Mouse (Mus musculus) Patski (cell line): ENCODE measurements at regions not wholly inside any gene's neighbourhood (a gene's known extent, or its start where the extent isn't known, plus 50 kb on each side); places are given as distances from the start of the nearest gene placed in this dataset.

Experiments used
- ATAC-seq: fragments of 100-300 bp; one replicate; pipeline ENCODE4 v1.8.0; 2021
- CTCF ChIA-PET: fragments of 350-600 bp; sonication (Branson Sonifier 250); formaldehyde crosslinking; loops from one replicate; lab custom pipeline; 2022; ENCODE audit warnings: inconsistent platforms; lab: Charles Lee
- POLR2A ChIA-PET: fragments of 350-600 bp; sonication (Branson Sonifier 250); formaldehyde crosslinking; loops from one replicate; lab custom pipeline; 2022; ENCODE audit warnings: antibody characterized with exemption, inconsistent platforms; lab: Charles Lee
- DNase-seq: peaks from one replicate; pipeline ENCODE4 v3.0.0-alpha.2; 2011; ENCODE audit warnings: low read depth, low spot score
- H3K27me3 ChIP-seq: fragments of 371-371 bp; one replicate; pipeline ENCODE4 v1.5.1; 2021
- CTCF ChIP-seq: fragments of 100-300 bp; IDR thresholded peaks from one replicate; pipeline ENCODE4 v1.5.1; 2021
- in situ Hi-C: fragments of 300-500 bp; cut with MboI; formaldehyde crosslinking; loops from 3 replicates; pipeline ENCODE4 v1.11.1; 2018; ENCODE audit warnings: low pct_unique_long_range_greater_than_20kb, mixed read lengths

DNA sequence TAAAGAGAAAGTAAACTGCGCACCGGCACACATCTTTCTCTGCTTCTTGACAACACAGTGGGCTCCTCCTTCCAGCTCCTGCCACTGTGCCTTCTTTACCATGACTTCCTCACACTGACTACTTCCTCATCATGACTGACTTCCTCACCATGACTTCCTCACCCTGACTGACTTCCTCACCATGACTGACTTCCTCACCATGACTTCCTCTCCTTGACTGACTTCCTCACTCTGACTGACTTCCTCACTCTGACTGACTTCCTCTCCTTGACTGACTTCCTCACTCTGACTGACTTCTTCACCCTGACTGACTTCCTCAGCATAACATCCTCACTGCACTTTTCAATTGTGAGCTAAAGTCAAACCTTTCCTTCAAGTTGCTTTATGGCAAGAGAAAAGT lies 489.8 kb downstream of the Gbe1 start:
- ChIA-PET CTCF (no interaction called here), POLR2A (no interaction called here)
- TF ChIP-seq CTCF: no peak
- DNase-seq (no peak), ATAC-seq (no peak)
- H3K27me3 ChIP-seq: no peaks in the 10 kb centered on the region
- in situ Hi-C loops: no loop called here

DNA sequence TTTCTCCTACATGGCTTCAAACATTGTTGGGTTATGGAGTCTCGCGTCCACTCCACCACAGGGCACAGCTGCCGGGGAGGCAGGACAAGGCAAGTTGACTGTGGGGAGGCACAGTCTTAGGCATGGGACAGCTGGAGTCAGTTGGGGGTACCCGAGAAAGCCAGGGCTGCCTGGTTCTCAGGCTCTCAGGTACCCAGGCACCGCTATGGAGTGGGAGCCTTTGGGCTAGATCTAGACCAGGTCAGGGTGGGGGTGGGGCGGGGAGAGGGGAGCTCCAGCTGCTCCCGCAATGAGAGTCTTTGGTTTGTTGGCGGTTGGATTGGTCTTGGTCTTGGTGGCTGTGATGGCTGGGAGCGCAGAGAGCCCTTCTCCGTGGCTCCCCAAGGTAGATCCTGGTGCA lies 512.2 kb downstream of the Gbe1 start:
- CTCF ChIA-PET: no interaction called here
- POLR2A ChIA-PET: no interaction called here
- DNase-seq (no peak), ATAC-seq (no peak)
- in situ Hi-C loops: no loop called here
- no peaks in the 10 kb centered on the region for H3K27me3 ChIP-seq
- TF ChIP-seq CTCF: no peak

DNA sequence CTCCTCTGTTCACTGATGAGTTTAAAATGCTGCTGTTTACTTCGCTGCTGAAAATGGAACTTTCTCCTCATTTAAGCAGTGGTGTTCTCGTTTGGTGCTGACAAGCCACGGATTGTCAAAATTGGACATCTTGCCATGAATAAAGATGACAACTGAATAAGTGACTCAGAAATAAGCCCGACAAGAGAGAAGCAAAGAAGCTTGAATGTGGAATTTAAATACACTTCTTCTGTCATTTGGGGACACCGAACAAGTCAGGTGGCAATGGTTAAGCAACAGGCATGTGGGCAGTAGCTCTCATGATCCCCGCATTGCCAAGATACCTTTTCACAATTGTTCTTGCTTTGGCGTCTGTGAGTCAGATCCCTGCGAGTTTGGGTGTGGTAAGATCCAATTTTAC lies 521.3 kb downstream of the Gbe1 start:
- ChIA-PET CTCF (interaction anchor here (1.4 kb wide), 1 partner anchor 39 kb away, joined by 3 read pairs; no protein-coding TSS in a partner anchor), POLR2A (no interaction called here)
- no peak for DNase-seq
- no peaks in the 10 kb centered on the region for H3K27me3 ChIP-seq
- no peak for TF ChIP-seq CTCF
- no peak for ATAC-seq
- in situ Hi-C loops: no loop called here

DNA sequence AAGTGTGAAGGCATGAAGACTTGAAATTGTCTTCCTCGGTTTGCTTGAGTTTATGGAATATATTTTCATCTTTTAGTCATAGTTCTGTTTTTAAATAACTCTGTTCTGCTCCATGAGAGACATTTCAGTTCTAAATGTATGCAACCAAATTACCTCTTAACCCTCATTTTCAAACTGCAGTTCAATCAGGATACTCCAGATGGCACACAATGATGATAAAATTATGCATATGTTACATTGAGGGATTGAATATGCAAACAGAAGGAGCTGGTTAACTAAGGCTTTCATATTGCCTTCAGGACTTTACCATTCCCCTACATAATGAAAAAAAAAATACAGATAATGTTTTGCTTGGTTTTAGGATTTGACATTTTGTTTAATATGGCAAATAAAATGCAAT lies 524.4 kb downstream of the Gbe1 start:
- DNase-seq (no peak), ATAC-seq (no peak)
- H3K27me3 ChIP-seq: no peaks in the 10 kb centered on the region
- POLR2A ChIA-PET: no interaction called here
- in situ Hi-C loops: no loop called here
- CTCF ChIA-PET: no interaction called here
- TF ChIP-seq CTCF: no peak

DNA sequence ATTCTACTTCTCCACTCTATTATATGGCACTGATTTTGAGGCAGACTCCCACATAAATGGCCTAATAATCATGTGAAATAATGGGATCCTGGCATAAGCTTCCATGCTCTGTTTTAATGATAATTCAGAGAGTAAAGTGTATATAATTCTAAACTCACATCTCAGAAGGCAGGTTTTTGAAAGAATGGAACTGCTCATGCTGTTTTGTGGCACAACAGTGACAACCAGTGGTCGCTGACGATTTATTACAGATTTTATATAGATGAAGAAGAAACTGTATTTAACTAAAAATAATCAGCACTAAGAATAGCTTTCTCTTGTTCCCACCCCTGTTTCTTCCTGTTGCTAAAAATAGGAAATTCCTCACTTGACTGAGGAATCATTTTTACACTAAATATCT lies 554.5 kb downstream of the Gbe1 start:
- no peak for ATAC-seq
- no peak for DNase-seq
- H3K27me3 ChIP-seq: no peaks in the 10 kb centered on the region
- ChIA-PET CTCF (interaction anchor here (0.6 kb wide), 1 partner anchor 31 kb away, joined by 3 read pairs; no protein-coding TSS in a partner anchor), POLR2A (no interaction called here)
- TF ChIP-seq CTCF: no peak
- in situ Hi-C loops: no loop called here

DNA sequence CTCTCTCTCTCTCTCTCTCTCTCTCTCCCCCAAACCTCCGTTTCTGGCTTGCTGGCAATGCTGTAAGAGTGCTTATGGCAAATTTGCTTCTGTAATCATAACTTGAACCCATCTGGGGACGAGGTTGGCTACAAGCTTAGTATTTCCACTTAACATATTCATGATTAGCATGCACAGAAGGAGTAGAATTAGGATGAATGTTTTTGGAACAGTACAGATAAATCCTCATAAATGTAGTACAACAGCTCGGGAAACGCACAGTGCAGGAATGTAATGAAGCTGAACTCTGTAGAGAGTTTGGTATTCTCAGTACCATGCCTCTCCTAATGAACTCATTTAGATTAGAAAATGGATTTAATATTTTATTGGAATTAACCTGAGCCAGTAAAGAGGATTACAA lies 555.5 kb downstream of the Gbe1 start:
- DNase-seq (no peak), ATAC-seq (no peak)
- no peak for TF ChIP-seq CTCF
- in situ Hi-C loops: no loop called here
- H3K27me3 ChIP-seq: no peaks in the 10 kb centered on the region
- CTCF ChIA-PET: interaction anchor here (0.6 kb wide), 1 partner anchor 32 kb away, joined by 3 read pairs; no protein-coding TSS in a partner anchor
- POLR2A ChIA-PET: no interaction called here

DNA sequence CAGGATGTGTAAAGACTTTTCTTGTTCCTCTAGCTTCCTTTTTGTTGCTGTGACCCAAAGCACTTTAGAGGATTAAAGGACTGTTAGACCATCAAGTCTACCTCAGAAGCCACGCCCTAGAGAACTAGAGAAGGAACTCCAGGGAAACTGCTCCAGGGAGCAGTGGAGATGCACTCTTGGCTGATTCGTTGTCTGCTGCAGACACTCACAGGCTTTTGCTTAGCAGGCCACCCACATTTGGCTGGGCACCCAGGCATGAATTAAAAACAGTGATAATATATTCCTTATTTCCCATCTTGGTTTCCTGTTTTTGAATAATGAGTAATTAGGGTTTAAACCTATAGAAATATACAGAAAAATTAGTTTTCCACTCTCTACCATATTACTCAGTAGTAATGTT lies 560.3 kb downstream of the Gbe1 start:
- TF ChIP-seq CTCF: no peak
- POLR2A ChIA-PET: no interaction called here

DNA sequence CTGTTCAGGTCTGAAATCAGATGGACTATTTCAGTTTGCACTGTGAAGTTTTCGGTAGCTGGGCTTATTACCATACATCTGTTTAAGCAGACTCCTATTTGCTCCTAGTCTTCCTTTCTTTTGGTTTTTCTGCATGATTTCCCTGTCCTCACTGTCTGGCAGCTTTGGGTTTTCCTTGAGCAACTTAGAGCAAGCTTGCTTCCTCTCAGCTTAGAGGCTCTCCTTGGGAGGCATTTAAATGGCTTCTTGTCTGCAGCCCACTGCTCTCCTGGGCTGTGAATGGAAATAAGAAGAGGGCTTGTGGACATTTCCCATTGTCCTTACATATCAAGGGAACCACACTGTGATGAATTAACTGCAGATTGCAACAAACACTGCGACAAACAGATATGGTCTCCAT lies 566.9 kb downstream of the Gbe1 start:
- ATAC-seq (no peak), DNase-seq (no peak)
- no peaks in the 10 kb centered on the region for H3K27me3 ChIP-seq
- ChIA-PET CTCF (no interaction called here), POLR2A (no interaction called here)
- in situ Hi-C loops: no loop called here
- no peak for TF ChIP-seq CTCF

More for the DNA sequence above, 560.3 kb downstream of the Gbe1 start:
- no peak for DNase-seq
- no peaks in the 10 kb centered on the region for H3K27me3 ChIP-seq
- CTCF ChIA-PET: no interaction called here
- in situ Hi-C loops: no loop called here
- no peak for ATAC-seq

DNA sequence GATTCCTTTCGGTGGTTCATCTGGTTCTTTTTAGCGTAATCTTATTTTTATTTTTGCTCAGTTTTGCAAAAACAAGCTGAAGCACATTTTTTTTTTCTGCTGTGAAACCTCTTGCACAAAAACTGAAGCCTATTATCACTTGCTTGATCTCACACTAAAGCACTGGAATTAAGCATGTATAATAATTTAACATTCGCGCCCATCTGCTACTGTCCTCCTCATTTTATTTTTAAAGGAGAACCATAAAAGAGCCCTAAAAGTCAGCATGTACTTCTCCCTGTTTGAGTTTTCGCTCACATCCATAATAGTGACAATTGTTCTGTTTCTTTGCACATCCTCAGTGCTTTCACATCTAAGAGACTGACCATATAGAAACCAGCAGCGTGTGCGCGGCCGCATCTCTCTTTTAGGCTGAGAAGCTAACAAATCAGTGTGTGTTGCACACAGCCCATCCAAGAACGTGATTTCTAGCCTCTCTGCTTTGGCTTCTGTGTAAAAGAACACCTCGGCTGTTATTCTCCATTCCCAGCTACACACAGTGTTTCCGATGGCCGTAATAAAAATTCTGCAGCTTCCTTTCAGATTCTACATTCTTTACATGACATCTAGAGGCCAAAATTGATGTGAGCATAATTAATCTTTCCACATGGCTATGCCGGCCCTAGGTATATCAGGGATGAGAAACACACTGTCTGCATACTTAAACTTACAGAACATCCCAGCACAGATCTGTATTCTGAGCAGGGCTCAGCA lies 567.5 kb downstream of the Gbe1 start:
- TF ChIP-seq CTCF: no peak
- H3K27me3 ChIP-seq: no peaks in the 10 kb centered on the region
- in situ Hi-C loops: no loop called here
- DNase-seq: no peak
- CTCF ChIA-PET: no interaction called here
- POLR2A ChIA-PET: no interaction called here
- no peak for ATAC-seq

DNA sequence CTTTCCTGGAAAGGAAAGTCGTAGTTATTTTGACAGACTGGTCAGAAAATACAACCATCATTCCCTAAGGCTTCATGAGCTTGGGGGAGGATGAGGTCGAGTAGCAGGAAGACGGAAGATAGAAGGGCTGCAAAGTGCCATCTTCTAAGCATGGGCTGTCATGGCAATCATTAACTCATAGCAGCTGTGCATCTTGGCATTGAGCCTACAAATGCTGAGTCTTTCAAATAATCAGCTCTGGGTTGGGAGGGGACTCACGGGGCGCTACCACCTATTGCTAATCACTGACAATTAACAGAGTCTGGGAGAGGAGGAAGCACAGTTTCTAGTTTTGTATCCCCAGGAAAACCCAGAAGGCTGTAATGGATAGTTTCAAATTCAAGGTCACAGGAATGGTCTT lies 586.3 kb downstream of the Gbe1 start:
- in situ Hi-C loops: no loop called here
- ChIA-PET POLR2A (no interaction called here), CTCF (interaction anchor here (0.9 kb wide), 1 partner anchor 9 kb away, joined by 4 read pairs; no protein-coding TSS in a partner anchor)
- DNase-seq (no peak), ATAC-seq (no peak)
- H3K27me3 ChIP-seq: no peaks in the 10 kb centered on the region
- no peak for TF ChIP-seq CTCF

DNA sequence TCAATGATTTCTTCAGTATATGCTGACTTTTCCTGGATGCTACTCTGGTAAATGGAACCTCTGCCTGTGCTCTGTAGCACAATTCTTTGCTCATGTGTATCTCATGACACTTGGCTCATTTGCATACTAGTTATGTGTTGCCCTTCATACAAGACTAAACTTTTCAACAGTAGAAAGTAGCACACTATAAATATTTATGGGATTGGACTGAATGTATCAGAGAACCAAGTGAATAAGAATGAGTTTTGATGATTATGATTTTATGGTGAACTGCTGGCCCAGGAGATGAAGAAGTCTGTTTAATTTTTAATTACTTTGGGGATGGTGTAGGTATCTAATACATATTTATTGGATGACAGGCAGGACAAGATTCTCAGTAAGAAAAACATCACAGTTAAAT lies 606.3 kb downstream of the Gbe1 start:
- ATAC-seq (no peak), DNase-seq (no peak)
- TF ChIP-seq CTCF: no peak
- ChIA-PET POLR2A (no interaction called here), CTCF (no interaction called here)
- in situ Hi-C loops: no loop called here
- no peaks in the 10 kb centered on the region for H3K27me3 ChIP-seq

DNA sequence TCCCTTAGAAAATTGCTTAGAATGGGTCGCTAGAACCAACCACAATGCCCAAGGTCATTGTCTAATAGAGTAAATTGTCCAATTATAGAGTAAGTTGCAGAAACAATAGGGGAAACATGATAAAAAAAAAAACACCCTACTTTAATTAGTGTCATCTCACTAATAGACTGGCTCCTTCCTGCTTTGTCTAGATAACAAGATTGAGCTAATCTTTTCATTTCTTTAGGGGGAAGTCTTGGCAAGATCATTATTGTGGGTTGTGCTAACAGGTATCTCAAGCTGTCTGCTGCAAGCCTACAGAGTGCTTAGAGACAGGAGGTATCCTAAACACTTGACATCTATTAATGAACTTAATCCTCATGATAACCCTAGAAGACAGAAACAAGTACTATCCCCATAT lies 615.9 kb downstream of the Gbe1 start:
- ChIA-PET POLR2A (no interaction called here), CTCF (no interaction called here)
- TF ChIP-seq CTCF: no peak
- in situ Hi-C loops: no loop called here
- DNase-seq (no peak), ATAC-seq (no peak)
- no peaks in the 10 kb centered on the region for H3K27me3 ChIP-seq
